Mouse (Mus musculus) adrenal gland, postnatal 10 days (tissue): Measurements from ENCODE around the gene Tax1bp3. TPM values are rescaled to one million over a fixed set of nuclear protein-coding genes. Genes with fewer than 3 reads are reported as not detected.
A peak's percentile ranks its signal among the peaks of the same experiment; 100 is the strongest.

Experiments used
- DNase-seq: peaks from one replicate; pipeline ENCODE4 v3.0.0; 2021; ENCODE audit warnings: mixed read lengths
- long read RNA-seq, 2 experiments: library from polyadenylated mRNA; stranded (forward); transcript quantifications; one replicate each; pipeline ENCODE4 v2.0.0; 2021
- total RNA-seq, 2 experiments: library from RNA; stranded (reverse); gene quantifications; 2 replicates each; pipeline ENCODE4 v1.2.3; 2021

Tax1bp3 gene
- 10 to 100 TPM; 72.5 TPM for total RNA-seq
- long read RNA-seq, experiment 1, transcript Tax1bp3-201 (4 exons, 1,523 nt), result major isoform, 86 of 104 reads
- long read RNA-seq, experiment 1, partial matches to known transcripts, result 3 of 104 reads
- long read RNA-seq, experiment 1, other reads (novel, unspliced or antisense), result 15 of 104 reads
- long read RNA-seq, experiment 2, transcript Tax1bp3-201 (4 exons, 1,523 nt), result major isoform, 52 of 60 reads
- long read RNA-seq, experiment 2, partial matches to known transcripts, result 3 of 60 reads
- long read RNA-seq, experiment 2, other reads (novel, unspliced or antisense), result 5 of 60 reads

DNA sequence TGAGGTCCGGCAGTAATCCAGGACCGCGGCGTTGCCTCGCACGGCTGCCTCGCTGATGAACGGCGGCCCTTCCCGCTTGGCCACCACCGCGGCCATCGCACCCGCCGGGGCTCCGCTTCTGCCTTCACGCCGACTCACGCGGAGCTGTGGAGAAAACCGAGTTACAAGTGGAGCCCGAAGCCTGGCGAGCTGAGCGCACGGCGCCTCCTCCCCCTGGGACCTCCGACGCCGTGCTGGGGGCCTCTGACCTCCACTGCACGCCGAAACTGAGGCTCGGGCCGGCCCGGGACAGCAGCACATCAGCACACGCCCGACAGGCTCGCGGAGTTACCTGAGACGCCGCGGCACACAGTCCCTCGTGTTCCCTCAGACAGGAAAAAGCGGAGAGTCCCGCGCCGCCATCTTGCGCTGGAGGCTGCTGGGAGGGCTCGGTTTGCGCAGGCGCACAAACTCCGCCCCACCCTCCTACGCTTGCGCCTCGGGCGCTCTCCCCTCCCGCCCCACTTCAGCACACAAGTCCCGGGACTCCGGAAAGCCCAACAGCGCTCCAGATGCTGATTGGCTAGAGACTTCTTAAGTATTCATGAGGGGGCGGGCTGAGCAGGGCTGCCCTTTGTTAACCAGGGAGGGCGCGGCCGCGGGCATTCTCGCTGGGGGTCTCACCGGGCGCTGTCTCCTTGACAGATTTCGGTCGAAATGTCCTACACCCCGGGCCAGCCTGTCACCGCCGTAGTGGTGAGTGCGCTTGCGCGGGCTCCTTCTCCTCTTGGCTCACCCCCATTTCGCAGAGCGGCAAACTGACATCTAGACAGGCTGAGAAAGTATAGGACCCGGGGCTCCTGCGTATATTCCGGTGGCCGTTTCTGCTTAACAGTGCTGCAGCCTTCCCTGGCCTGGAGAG is at the start of gene Tax1bp3, which contains the start of gene Emc6:
TSS of gene Tax1bp3 (plus strand) at position 476 of the 901 bp plus-strand sequence.
TSS of gene Emc6 (minus strand) at position 430 of the 901 bp plus-strand sequence.
- DNase-seq, result peak; percentile 97

DNA sequence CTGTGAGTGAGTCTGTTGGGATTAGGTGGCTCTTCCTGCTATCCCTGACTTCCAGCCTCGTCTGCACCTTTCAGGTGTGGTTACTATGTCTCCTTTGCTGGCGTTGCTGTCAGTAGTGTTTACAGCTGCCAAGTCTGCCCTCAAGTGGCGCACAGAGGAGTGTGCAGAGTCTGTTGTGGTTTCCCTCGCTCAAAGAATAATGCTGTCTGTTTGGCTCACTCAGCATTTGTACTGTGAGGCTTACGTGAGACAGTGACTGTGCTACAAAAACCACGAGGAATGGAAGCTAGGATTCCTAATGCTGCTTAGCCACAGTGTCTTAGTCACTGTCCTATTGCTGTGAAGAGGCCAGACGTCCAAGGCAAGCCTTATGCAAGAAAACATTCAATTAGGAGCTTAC is 45.9 kb upstream of the Tax1bp3 start:
- DNase-seq, result no peak

DNA sequence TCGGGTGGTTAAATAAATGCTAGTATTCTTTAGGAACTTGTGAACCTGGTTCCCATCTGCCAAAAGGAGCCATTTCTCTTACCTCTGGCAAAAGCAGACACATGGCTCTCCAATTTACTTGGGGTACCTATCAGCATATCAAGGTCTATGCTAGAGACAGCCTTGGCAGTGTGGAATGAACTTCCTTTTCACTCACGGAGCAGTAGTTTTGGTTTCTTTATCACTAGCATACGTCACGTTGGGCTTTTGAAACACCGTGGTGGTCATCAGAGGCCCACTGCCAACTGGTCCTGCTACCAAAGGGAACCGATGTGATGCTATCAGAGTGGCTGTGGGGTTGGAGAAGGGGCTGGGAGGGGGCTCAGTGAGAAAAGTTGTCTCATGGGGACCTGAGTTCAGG is 43.9 kb upstream of the Tax1bp3 start:
- DNase-seq, result no peak

DNA sequence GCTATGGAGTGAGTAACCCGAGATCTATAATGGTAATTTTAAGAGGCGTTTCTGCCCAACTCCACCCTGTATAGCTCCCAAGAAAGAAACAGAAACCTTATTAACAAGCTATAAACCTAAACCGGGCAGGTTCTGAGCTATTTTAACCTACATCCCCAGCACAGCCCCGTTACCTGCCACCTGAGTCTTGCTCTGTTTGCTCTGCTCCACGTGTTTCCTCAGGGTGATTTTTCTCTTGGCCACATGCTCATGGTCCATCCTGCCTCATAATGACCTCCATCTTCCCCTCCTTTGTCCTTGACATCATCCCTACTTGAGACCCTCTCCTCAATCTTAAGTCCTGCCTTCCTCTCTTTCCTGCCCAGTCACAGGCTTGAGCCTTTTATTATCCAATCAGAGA is 42.7 kb upstream of the Tax1bp3 start:
- no peak for DNase-seq

DNA sequence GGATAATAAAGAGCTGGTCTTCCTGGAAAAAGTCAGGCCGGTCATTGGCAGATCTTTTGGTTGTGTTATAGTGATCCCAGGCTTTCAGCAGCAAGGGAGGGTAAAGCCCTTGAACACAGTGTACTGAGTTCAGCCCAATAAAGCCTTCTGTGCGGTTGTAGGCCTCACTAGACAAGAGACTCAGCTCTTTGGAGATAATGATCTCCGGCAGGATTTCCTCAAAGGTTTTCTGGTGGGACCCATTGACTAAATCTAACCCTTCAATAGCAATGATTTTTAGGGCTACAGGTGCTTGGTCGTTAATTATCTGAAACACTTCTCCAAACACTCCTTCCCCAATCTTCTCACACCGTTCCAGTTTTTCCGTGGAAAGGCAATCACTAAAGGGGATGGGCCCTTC is 40.3 kb upstream of the Tax1bp3 start:
- DNase-seq, result no peak

DNA sequence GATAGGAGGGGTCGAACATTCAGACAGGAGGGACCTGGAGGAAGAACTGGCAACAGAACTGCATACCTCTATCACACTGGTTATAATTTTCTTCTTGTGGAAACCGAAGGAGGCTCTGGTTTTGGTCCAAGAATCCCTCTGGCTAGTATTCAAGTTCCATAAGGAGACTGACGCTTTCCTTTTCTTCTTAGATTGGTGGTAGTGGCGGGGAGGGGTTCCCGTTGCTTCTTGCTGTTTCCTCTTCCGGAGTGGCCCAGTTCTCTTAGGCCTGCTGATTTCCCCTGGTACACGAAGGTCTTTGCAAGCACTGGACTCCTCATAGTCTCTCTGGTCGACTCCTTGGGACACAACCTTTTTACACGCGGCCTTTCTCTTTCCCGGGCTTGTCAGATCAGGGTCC is 39.8 kb upstream of the Tax1bp3 start:
- no peak for DNase-seq

DNA sequence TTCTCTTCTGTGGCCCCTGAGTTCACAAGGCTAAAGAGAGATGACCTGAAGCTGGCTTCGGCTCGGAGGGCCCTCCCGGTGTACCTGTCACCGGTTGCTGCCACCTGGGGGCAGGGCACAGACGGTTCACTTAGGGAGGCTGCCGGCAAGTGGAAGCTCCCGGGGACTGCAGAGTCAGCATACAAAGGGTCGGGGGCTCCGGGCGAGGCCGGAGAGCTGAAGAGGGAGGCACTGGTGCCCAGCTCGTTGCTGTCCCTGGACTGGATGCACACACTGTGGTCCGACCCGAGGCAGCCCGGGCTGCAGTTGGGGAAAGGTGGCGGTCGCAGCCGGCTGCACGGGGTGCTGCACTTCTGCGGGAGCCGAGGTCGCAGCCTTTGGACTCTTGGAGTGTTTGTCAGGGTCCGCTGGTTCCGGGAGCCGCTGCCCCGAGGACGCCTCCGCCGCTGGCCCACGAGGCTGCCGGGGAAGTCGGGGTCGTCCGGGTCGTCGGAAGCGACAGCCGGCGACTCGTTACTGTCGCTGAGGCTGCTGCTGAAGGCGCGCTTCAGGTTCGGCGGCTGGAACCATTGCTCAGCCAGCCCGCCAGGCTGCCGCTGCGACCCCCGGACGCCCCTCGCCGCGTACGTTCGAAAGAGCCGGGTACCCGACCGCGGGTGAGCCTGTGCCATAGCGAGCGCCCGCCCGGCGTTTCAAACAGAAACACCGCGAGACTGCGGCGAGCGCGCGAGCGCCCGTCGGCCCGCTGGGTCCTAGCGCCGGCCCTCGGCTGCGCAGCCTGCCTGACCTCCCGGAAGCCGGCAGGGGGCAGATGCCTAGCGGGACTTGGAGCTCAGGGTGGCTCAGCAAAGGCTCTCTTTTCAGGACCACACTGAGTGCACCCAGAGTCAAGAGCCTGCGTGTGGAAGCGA is 39.0 kb upstream of the Tax1bp3 start, which contains the start of gene Haspin:
TSS of gene Haspin (minus strand) at position 704 of the 911 bp plus-strand sequence.
- DNase-seq, result peak; percentile 96

DNA sequence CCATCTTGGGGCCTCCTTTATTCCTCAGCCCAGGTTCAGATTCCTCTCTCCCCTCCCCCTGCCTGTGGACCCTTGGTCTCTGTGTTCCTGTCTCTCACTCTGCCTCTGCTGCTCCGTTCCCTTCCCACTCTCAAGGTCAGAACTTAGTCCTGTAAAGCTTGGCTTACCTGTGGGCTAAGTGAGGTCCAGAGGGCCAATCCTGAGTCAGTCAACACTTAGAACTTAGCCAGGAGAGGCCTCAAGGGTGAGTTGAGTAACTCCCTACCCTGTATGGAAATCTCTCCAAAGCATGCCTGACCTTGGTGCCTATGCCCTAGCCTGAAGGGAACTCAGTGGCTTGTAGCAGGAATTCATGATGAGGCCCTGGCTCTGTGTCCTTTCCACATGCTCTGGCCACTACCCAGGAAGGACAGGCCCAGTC is 32.6 kb upstream of the Tax1bp3 start:
- DNase-seq, result peak; percentile 62

DNA sequence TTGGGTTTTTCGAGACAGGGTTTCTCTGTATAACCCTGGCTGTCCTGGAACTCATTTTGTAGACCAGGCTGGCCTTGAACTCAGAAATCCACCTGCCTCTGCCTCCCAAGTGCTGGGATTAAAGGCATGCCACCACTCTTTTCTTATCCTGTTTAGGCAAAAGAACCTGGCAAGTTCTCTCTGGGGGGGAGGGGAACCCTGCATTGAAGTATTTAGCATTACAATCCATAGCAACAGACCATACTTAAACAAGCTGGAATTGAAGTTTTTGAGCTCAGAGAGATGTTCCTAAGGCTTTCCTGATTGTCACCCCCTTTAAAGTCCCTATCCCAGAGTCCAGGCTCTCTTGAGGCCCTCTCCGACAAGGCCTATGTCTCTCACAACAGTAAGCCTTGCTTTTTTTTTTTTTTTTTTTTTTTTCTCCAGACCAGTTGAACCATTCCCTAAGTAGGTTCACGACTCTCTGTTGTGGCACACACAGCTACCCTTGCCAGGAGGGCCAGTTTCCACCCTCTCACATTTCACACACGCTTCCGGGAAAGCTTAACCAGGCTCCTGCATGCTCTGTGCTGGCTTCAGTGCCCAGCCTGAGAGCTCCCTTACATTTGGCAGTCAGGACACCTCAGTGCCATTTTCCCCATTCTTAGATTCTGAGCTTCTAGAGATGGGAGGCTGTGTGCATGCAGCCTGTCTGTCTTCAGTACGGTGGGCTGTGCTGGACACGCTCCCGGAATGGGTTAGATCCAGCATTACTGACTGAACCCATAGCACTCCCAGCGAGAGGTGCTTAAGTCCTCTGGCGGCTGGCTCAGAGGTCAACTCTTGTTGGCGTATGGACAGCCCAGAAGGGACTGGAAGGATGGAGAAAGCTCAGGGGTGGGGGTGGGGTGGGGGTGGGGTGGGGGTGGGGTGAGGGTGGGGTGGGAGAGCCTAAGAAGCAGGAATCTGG is 30.6 kb upstream of the Tax1bp3 start:
- DNase-seq, result peak; percentile 36

DNA sequence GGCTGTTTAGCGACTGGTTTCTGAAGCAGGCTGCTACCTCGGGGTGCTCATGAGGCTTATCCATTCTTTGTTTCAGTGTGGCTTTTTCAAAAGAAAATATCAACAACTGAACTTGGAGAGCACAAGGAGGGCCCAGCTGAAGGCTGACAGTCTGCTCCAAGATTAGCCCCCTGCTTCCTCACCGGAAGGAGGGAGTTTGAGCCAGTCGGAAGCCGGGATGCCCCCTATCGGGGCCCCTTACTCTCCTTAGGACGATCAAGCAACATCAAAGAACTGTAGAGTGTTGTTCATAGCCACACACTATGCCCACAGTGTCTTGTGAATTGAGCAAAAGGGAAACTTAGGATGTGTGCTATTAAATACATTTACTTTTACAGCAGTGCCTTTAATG is 29.9 kb upstream of the Tax1bp3 start:
- no peak for DNase-seq

DNA sequence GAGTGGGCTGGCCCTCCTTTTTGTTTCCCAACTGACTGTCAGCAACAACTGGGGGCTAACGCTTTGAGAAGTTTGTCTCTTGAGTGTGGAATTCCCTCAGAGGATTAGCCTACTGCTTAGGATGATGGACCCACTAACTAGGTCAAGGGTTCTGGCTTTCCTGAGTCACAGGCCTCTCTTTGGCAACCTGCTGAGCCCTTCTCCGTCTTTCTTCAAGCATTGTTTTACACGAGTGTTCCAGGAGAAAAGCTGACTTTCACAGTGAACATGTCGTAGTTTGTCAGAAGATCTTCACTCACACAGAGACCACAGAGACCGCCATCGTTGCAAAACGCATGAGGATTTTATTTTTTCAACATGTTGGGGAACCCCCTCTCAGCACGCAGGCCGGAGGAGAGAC is 28.7 kb upstream of the Tax1bp3 start:
- DNase-seq, result peak; percentile 47

DNA sequence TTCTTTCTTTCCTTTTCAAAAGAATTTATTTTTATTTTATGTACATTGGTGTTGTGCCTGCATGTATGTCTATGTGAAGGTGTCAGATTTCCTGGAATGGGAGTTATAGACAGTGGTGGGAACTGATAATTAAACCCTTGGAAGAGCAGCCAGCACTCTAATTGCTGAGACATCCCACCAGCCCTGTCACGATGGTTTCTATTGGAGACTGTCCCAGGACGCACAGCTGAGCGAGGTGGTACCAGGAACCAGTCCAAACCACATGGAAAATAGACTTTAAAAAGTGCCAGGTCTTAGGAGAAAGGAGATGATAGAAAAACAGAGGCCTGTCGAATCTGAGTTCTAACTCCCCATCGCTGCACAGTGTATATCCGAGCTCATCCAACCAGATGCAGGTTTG is 21.8 kb upstream of the Tax1bp3 start:
- DNase-seq, result no peak

DNA sequence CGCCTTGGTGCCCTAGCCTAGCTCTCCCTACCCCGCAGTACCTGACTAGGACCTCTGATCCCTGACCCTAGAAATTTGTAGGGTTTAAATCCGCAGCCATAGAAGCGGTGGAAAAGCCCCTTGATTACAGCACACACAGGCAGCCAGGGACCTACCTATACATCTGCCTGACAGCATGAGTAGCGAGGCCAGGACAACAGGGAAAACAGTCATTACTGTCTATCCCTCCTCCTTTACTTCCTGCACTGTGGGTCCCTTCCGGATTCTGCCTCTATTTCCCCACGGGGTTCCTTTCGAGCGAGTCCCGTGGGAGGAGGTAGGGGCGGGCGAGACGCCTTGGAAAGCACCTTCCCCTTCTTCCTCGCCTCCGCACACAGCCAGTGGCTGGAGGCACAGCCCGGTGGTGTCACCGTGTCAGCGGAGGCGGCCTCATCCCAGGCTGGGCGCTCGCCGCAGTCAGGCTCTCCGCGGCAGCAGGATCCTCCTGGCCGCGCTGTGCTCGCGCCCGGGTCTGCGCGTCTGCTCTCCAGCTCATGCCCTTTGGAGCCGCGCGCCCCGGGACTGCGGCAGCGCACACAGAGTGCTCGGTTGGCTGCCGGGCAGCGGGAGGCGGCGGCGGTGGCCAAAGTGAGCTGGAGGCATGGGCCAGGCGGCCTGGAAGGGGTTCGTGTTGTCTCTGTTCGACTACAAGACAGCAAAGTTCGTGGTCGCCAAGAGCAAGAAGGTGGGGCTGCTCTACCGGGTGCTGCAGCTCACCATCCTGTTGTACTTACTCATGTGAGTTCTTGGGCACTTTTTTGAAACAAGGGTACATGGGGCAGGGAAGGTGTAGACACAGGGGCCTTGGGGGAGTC is 16.7 kb upstream of the Tax1bp3 start, which contains the start of gene P2rx5:
TSS of gene P2rx5 (plus strand) at position 465 of the 854 bp plus-strand sequence.
- peak; percentile 76 for DNase-seq

DNA sequence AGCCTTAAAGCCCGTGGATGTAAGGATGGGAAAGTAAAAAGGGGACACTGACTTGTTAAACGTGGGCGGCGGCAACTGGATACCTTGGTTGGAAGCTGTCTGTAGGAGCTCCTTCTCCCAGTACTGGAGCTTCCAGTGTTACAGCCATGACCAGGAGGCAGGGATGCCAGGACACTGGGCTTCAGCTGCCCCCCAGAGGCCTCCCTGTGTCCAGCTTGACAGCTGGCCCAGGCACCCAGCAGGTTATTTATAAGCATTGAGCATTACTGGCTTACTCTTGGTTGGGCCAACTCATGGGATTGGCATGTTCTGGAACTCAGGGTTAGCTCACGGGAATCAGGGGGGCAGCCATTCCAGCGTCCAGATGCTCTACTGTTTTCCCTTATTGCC is 16.1 kb upstream of the Tax1bp3 start:
- peak; percentile 70 for DNase-seq

DNA sequence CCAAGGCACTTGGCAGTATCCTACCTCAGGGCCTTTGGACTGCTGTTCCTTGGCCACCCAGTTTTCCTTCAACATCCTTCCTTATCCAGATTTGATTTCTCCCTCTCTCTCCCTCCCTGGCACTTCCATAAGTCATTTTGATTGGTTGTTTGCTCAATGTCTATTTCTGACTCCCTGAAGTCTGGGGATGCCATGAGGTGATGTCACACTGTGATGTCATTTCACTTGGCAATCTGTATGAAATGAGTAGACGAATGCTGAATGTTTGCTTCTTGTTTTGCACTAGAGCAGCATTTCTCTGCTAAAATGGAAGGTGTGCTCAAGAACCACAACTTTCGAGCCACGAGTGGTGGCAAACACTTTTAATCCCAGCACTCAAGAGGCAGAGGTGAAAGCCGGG is 15.3 kb upstream of the Tax1bp3 start:
- DNase-seq, result no peak

DNA sequence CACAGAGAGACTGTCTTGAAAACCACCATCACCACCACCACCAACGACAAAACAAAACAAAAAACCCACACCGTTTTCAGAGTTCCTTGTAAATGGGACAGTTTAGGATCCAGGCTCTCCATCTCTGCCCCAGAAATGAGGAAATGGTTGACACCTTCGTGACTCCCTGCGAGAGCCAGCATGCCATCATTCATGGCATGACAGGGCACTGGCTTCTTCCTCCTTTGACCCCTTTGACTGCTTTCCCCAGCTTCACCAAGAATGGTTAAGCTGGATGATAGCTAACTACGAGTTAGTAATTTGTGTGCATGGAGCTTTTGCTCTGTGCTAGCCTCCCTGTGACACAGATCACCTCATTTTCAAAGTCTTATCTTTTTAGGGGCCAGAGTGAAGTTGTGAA is 14.6 kb upstream of the Tax1bp3 start:
- DNase-seq, result no peak

DNA sequence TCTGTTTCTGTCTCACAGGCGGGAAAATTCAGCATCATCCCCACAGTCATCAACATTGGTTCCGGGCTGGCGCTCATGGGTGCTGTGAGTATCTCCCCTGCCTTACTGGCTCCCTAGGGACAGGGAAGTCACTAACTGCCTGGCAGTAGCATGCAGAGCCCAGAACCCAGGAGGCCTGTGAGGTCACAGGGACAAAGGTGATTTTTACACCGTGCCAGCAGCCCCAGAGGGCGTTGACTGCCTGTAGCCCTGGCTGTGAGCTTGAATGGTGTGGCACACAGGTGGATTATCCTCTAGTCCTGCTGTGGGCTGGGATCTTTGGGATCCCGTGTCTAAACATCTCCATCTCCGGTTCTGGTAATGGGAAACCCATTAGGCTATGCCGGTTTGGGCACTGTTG is 8.8 kb upstream of the Tax1bp3 start:
- DNase-seq, result peak; percentile 60

DNA sequence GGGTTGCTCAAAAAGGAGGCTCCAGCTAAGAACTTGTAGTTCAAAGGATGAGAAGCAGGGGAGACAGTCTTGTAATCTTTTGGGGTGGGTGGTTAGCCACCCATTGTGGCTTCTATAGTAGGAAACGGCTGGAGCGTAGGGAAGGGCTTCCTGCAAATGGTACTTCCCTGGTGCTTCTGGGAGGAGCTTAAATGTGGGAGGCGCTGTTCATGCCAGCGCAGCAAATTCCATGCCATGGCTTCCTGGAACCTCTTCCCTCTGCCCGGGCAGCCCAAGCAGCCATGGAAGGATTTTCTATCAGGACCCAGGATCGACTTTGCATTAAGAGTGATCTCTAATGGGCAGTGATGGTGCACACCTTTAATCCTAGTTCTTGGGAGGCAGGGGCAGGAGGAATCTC is 8.3 kb upstream of the Tax1bp3 start:
- DNase-seq, result no peak

DNA sequence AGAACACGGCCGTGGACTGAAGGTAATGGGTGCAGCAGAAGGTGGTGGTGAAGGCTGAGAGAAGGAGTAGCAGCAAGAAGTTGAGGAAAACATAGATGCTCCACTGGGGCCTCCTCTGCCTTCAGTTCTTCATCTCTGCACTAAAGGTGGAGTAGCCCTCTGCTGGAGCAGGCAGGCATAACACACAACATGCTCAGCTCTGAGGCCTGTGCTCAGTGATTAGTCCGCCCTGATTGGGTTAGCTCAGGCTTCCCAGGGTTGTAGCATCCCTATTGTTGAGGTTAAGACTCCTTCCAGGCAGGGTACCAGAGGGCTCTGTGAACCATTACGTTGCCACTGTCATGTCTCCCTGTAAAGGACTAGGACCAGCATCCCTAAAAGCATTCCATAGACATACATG is 7.7 kb upstream of the Tax1bp3 start:
- peak; percentile 72 for DNase-seq

DNA sequence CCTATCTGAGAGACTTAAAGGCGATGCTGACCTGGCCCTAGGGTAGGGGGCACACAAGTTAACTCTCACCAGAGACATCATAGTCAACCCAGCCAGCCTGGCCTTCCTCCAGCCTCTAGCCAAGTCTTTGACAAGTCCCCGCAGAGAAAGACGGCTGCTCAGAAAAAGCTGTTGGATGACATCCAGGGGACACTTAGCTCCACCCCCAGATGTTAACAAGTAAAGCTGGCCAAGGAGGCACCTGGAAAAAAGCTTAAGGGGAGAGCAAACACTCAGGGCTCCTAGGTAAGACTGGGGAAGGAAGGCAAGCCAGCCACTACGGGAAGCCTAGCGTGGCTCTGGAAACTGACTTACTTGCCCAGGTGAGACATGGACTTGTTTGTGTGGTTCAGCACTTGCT is 4.7 kb upstream of the Tax1bp3 start:
- peak; percentile 72 for DNase-seq
